ENCODE assay signal across 28 mouse cellular contexts in genomic region chr16:33141758-33142280, GRCm38 (mm10).
"Had no signal": no experiment of that assay in that cellular context is flagged by ENCODE, and none has a peak within 500 bp of the region (broad histone marks: within the 10 kb centered on the region; RNA-seq: fewer than 3 reads in every experiment).

No protein-coding gene starts in this region.

- H3K9ac ChIP-seq: heart, embryonic 13.5 days; heart, embryonic 15.5 days; hindbrain, embryonic 13.5 days; hindbrain, embryonic 15.5 days; kidney, embryonic 15.5 days; limb, embryonic 12.5 days; liver, embryonic 13.5 days; liver, embryonic 15.5 days had no signal

- H3K4me1 ChIP-seq: heart, embryonic 15.5 days; hindbrain, embryonic 13.5 days; hindbrain, embryonic 15.5 days; kidney, embryonic 15.5 days; limb, embryonic 10.5 days; limb, embryonic 12.5 days; liver, embryonic 13.5 days; liver, embryonic 15.5 days had no signal

- DNase-seq: gastrocnemius, postnatal 14 days; gastrocnemius, postnatal 36 days; heart, adult 11 months; heart, adult 2 months; heart, postnatal 14 days; heart, postnatal 36 days; kidney, adult 11 months; kidney, adult 2 months; kidney, adult 9 months; kidney, postnatal 14 days; kidney, postnatal 36 days; layer of hippocampus, adult 9-11 months; layer of hippocampus, postnatal 36 days; liver; liver, embryonic 13.5 days had no signal

- H3K4me2 ChIP-seq: heart, embryonic 11.5 days; heart, embryonic 13.5 days; heart, embryonic 15.5 days; hindbrain, embryonic 13.5 days; hindbrain, embryonic 15.5 days; kidney, embryonic 15.5 days; limb, embryonic 12.5 days; liver, embryonic 11.5 days; liver, embryonic 13.5 days; liver, embryonic 15.5 days had no signal

- H3K27ac ChIP-seq: heart, adult 2 months; heart, embryonic 13.5 days; heart, embryonic 15.5 days; hindbrain, embryonic 13.5 days; hindbrain, embryonic 15.5 days; hindbrain, postnatal 0 days; kidney, embryonic 15.5 days; kidney, postnatal 0 days; left cerebral cortex, adult 2 months; limb, embryonic 10.5 days; limb, embryonic 12.5 days; liver, embryonic 13.5 days; liver, embryonic 15.5 days had no signal

- H3K27me3 ChIP-seq: heart, embryonic 13.5 days; heart, embryonic 15.5 days; hindbrain, embryonic 13.5 days; hindbrain, embryonic 15.5 days; kidney, embryonic 15.5 days; limb, embryonic 12.5 days; liver, embryonic 13.5 days; liver, embryonic 15.5 days had no signal

- H3K36me3 ChIP-seq: heart, embryonic 13.5 days; heart, embryonic 15.5 days; hindbrain, embryonic 13.5 days; hindbrain, embryonic 15.5 days; kidney, embryonic 15.5 days; limb, embryonic 10.5 days; limb, embryonic 12.5 days; liver, embryonic 13.5 days; liver, embryonic 15.5 days had no signal

- H3K9me3 ChIP-seq: heart, embryonic 13.5 days; heart, embryonic 15.5 days; hindbrain, embryonic 13.5 days; hindbrain, embryonic 15.5 days; kidney, embryonic 15.5 days; limb, embryonic 10.5 days; liver, embryonic 13.5 days; liver, embryonic 15.5 days had no signal

- H3K4me3 ChIP-seq: heart, adult 2 months; heart, embryonic 13.5 days; heart, embryonic 15.5 days; hindbrain, embryonic 13.5 days; hindbrain, embryonic 15.5 days; kidney, embryonic 15.5 days; left cerebral cortex, adult 2 months; limb, embryonic 10.5 days; limb, embryonic 12.5 days; liver, embryonic 13.5 days; liver, embryonic 15.5 days had no signal
